Mouse (Mus musculus) E14TG2a.4 (cell line): Measurements from ENCODE around the gene Gm11549.

Experiments
- H3K27me3 ChIP-seq: 2 replicates; pipeline ENCODE4 v1.6.1; 2014; ENCODE audit warnings: low read length, control low read depth; ENCODE audit not compliant: insufficient read depth
- H3K36me3 ChIP-seq: 2 replicates; pipeline ENCODE4 v1.6.1; 2014; ENCODE audit warnings: low read length, control low read depth; ENCODE audit not compliant: insufficient read depth
- H3K4me1 ChIP-seq: replicated peaks from 2 replicates; pipeline ENCODE4 v1.6.1; 2014; ENCODE audit warnings: low read depth, low read length, control low read depth
- H3K4me3 ChIP-seq: replicated peaks from 2 replicates; pipeline ENCODE4 v1.5.1; 2014; ENCODE audit warnings: mild to moderate bottlenecking, low read length
- H3K9me3 ChIP-seq: 2 replicates; pipeline ENCODE4 v1.6.1; 2014; ENCODE audit warnings: low read length, control low read depth
- CTCF ChIP-seq: conservative IDR thresholded peaks from 2 replicates; pipeline ENCODE4 v1.5.1; 2014; ENCODE audit warnings: low read length
- NANOG ChIP-seq: IDR thresholded peaks from 2 replicates; pipeline ENCODE4 v1.6.1; 2014; ENCODE audit warnings: borderline replicate concordance, low read length, mixed read lengths
- POU5F1 ChIP-seq: IDR thresholded peaks from 2 replicates; pipeline ENCODE4 v1.6.1; 2014; ENCODE audit warnings: low read length, borderline replicate concordance

The Gm11549 gene

GRCm38 (mm10) chr3:36544961-36545360 is 23.3 kb upstream of the Gm11549 start:
- Histone ChIP-seq H3K4me3 (no peak overlapping the region), H3K27me3 (no peaks in the 10 kb centered on the region), H3K36me3 (no peaks in the 10 kb centered on the region), H3K4me1 (no peaks in the 10 kb centered on the region), H3K9me3 (no peaks in the 10 kb centered on the region)
- TF ChIP-seq POU5F1 (no peak), CTCF (no peak), NANOG (no peak)

GRCm38 (mm10) chr3:36541399-36541798 is 19.8 kb upstream of the Gm11549 start:
- Histone ChIP-seq H3K4me3 (no peak overlapping the region), H3K27me3 (no peaks in the 10 kb centered on the region), H3K9me3 (no peaks in the 10 kb centered on the region), H3K4me1 (no peaks in the 10 kb centered on the region), H3K36me3 (no peaks in the 10 kb centered on the region)
- no peak for TF ChIP-seq POU5F1
- no peak for TF ChIP-seq CTCF
- TF ChIP-seq NANOG: no peak

- Histone ChIP-seq H3K9me3 (no peaks in the 10 kb centered on the region), H3K4me3 (no peak overlapping the region), H3K4me1 (no peaks in the 10 kb centered on the region), H3K36me3 (no peaks in the 10 kb centered on the region), H3K27me3 (no peaks in the 10 kb centered on the region)
- TF ChIP-seq POU5F1: no peak
- no peak for TF ChIP-seq NANOG
- TF ChIP-seq CTCF: no peak
Measured at GRCm38 (mm10) chr3:36540756-36541155, 19.1 kb upstream of the Gm11549 start.

GRCm38 (mm10) chr3:36537701-36538470 is 16.3 kb upstream of the Gm11549 start:
- no peaks in the 10 kb centered on the region for H3K9me3 ChIP-seq
- H3K27me3 ChIP-seq: no peaks in the 10 kb centered on the region
- H3K4me3 ChIP-seq: no peak overlapping the region
- no peak for TF ChIP-seq POU5F1
- TF ChIP-seq CTCF: no peak
- TF ChIP-seq NANOG: no peak
- H3K4me1 ChIP-seq: peaks cover 6% of the 10 kb centered on the region
- no peaks in the 10 kb centered on the region for H3K36me3 ChIP-seq

- H3K36me3 ChIP-seq: no peaks in the 10 kb centered on the region
- TF ChIP-seq POU5F1 (no peak), NANOG (no peak), CTCF (no peak)
- no peak overlapping the region for H3K4me3 ChIP-seq
- peaks cover 15% of the 10 kb centered on the region for H3K4me1 ChIP-seq
- peaks cover 2% of the 10 kb centered on the region; the same call in 1 of the 2 replicates for H3K27me3 ChIP-seq
- no peaks in the 10 kb centered on the region for H3K9me3 ChIP-seq
Measured at GRCm38 (mm10) chr3:36536041-36536440, 14.4 kb upstream of the Gm11549 start.

GRCm38 (mm10) chr3:36533201-36533672 is 11.6 kb upstream of the Gm11549 start:
- peaks cover 5% of the 10 kb centered on the region for H3K27me3 ChIP-seq
- TF ChIP-seq CTCF (no peak), POU5F1 (no peak), NANOG (no peak)
- H3K36me3 ChIP-seq: no peaks in the 10 kb centered on the region
- no peaks in the 10 kb centered on the region for H3K9me3 ChIP-seq
- peaks cover 19% of the 10 kb centered on the region for H3K4me1 ChIP-seq
- H3K4me3 ChIP-seq: no peak overlapping the region

GRCm38 (mm10) chr3:36532738-36533137 is 11.1 kb upstream of the Gm11549 start:
- no peaks in the 10 kb centered on the region for H3K36me3 ChIP-seq
- no peak overlapping the region for H3K4me3 ChIP-seq
- TF ChIP-seq NANOG: no peak
- no peak for TF ChIP-seq POU5F1
- no peak for TF ChIP-seq CTCF
- peaks cover 5% of the 10 kb centered on the region for H3K27me3 ChIP-seq
- H3K4me1 ChIP-seq: peaks cover 19% of the 10 kb centered on the region
- H3K9me3 ChIP-seq: no peaks in the 10 kb centered on the region

GRCm38 (mm10) chr3:36531979-36532542 is 10.4 kb upstream of the Gm11549 start:
- peaks cover 19% of the 10 kb centered on the region for H3K4me1 ChIP-seq
- no peaks in the 10 kb centered on the region for H3K36me3 ChIP-seq
- no peaks in the 10 kb centered on the region; the same call in 1 of the 2 replicates for H3K9me3 ChIP-seq
- peaks cover 5% of the 10 kb centered on the region for H3K27me3 ChIP-seq
- peak overlapping the region; percentile 35; the same call in 1 of the 2 replicates for H3K4me3 ChIP-seq
- TF ChIP-seq POU5F1 (no peak), NANOG (no peak), CTCF (no peak)
